Mouse (Mus musculus) kidney, adult 2 months (tissue): ENCODE data around the gene Cog4. TPM values are rescaled to one million over a fixed set of nuclear protein-coding genes. Genes with fewer than 3 reads are reported as not detected.
"Not testable (repeated sequence)": the region's sequence is repeated elsewhere in the genome, so short reads cannot be mapped to it uniquely, and the experiment has no call there.

ENCODE experiments used
- DNase-seq: peaks from one replicate; pipeline ENCODE4 v3.0.0; 2021
- H3K27ac ChIP-seq: fragments of 200-500 bp; 2 replicates; pipeline ENCODE4 v1.5.1; 2012; ENCODE audit warnings: low read depth, low read length, control low read depth, inconsistent platforms; ENCODE audit not compliant: insufficient read depth
- H3K27me3 ChIP-seq: fragments of 200-500 bp; replicated peaks from 2 replicates; pipeline ENCODE4 v1.6.1; 2012; ENCODE audit warnings: mild to moderate bottlenecking, moderate library complexity, low read length, inconsistent platforms; ENCODE audit not compliant: control insufficient read depth, insufficient read depth
- H3K36me3 ChIP-seq: fragments of 200-500 bp; 2 replicates; pipeline ENCODE4 v1.6.1; 2012; ENCODE audit warnings: mild to moderate bottlenecking, moderate library complexity, low read length, inconsistent platforms; ENCODE audit not compliant: control insufficient read depth, insufficient read depth
- H3K4me1 ChIP-seq: fragments of 200-500 bp; 2 replicates; pipeline ENCODE4 v1.6.1; 2011; ENCODE audit warnings: low read length; ENCODE audit not compliant: control insufficient read depth, insufficient read depth
- H3K4me3 ChIP-seq: fragments of 200-500 bp; 2 replicates; pipeline ENCODE4 v1.5.1; 2011; ENCODE audit warnings: mild to moderate bottlenecking, low read depth, low read length, control low read depth; ENCODE audit not compliant: insufficient read depth
- CTCF ChIP-seq: fragments of 200-500 bp; conservative IDR thresholded peaks from 2 replicates; pipeline ENCODE4 v1.5.1; 2011; ENCODE audit warnings: low read depth, mild to moderate bottlenecking, control low read depth, low read length, moderate library complexity, mixed read lengths; ENCODE audit not compliant: insufficient read depth, insufficient read length
- POLR2A ChIP-seq: fragments of 200-500 bp; IDR thresholded peaks from one replicate; pipeline ENCODE4 v1.6.1; 2011; ENCODE audit warnings: low read depth, low read length, control low read depth
- WGBS: fragments of 180-500 bp; shearing (Covaris S2); methylation state at CpG from one replicate; pipeline ENCODE4 v1.1.7; 2018; 5-methylcytosine and 5-hydroxymethylcytosine counted together
- polyA plus RNA-seq: library from polyadenylated mRNA; depleted of rRNA; stranded (reverse); fragments of >200 nt; gene quantifications from 2 replicates; pipeline ENCODE4 v1.2.3, GENCODE M21; 2012

Cog4 gene
- polyA plus RNA-seq, 1 experiment: 42.9 TPM

DNA sequence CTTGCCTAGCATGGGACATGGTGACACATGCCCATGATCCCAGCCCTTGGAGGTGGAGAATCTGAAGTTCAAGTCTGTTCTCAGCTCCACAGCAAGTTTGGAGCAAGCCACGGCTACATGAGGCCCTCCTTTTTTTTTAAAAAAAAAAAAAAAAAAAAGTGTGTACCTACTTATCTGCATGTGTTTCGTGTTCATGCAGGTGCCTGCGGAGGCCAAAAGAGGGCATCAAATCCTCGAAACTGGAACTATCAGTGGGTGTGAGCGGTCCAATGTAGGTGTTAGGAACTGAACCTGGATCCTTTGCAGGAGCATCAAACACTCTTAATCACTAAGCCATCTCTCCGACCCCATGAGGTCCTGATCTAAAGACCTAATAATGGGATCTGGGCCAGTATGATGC lies 51.1 kb downstream of the Cog4 start:
- DNase-seq: no peak
- Histone ChIP-seq H3K36me3 (no peaks in the 10 kb centered on the region), H3K27ac (no peak overlapping the region), H3K27me3 (no peaks in the 10 kb centered on the region), H3K4me1 (no peaks in the 10 kb centered on the region; the same call in 1 of the 2 replicates), H3K4me3 (no peak overlapping the region)
- no peak for TF ChIP-seq CTCF
- TF ChIP-seq POLR2A: no peak
- WGBS: 94% methylated on average over 6 of the region's 6 CpGs

DNA sequence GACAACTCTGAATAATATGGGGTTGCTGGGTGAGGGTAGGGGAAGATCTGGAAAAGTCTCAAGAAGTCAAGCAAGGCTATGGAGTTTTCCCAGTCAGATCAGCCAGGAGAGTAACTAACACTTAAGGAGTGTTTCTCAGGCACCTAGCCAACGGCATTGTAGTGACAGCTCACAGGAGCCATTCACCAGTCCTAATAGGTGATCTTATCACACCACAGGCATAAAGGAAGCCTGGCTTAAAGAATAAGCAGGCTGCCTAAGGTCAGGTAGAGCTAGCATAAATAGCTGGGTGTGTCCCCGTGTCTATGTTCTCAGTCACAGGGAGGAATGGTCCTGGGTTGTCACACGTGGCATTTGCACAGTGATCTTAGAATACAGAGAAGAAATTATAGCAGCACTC lies 54.7 kb downstream of the Cog4 start:
- Histone ChIP-seq H3K4me1 (no peaks in the 10 kb centered on the region; the same call in 1 of the 2 replicates), H3K4me3 (no peak overlapping the region), H3K27me3 (no peaks in the 10 kb centered on the region), H3K27ac (no peak overlapping the region), H3K36me3 (no peaks in the 10 kb centered on the region)
- 62% methylated on average over 3 of the region's 3 CpGs for WGBS
- no peak for DNase-seq
- TF ChIP-seq POLR2A: no peak
- no peak for TF ChIP-seq CTCF

DNA sequence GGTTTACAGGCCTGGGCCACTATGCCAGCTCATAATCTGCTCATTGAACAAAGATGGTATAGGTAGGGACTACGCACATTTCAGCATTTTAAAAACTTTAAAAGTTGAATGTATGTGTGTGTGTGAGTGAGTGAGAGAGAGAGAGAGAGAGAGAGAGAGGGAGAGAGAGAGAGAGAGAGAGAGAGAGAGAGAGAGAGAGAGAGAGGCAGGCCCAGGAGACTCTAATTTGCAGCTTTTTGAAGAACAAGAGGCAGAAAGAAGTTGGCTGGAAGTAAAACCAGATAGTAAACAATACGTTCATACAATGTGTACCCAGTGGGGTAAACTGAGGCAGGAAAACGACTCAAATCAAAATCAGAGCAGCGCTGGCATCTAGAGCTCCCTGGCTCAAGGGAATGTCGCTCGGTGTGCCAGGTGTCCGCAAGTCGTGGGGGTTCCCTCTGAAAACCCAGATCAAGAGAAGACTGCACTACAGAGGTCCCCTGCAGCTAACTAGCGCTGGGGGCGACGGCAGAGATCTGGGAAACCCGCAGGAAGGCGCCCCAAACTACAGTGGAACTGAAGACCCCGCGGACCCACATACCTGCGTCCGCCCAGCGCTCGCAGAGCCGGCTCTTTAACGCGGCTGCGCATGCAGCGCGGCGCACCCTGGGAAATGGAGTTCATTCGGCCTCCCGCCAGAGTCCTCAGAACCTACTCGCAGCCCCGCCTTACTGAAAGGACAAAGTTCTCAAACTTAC lies 55.6 kb downstream of the Cog4 start, which contains the start of gene Fuk:
Gene Fuk, minus strand, starts transcription at position 650 of the 740 bp plus-strand sequence.
- H3K4me1 ChIP-seq: no peaks in the 10 kb centered on the region; the same call in 1 of the 2 replicates
- H3K27ac ChIP-seq: peak within 1 kb of the TSS; percentile 2; the same call in 1 of the 2 replicates
- peak within 1 kb of the TSS; percentile 63 for H3K4me3 ChIP-seq
- WGBS: 3% methylated on average over 30 of the region's 30 CpGs
- no peaks in the 10 kb centered on the region for H3K27me3 ChIP-seq
- no peaks in the 10 kb centered on the region for H3K36me3 ChIP-seq
- DNase-seq: peak; percentile 93
- TF ChIP-seq CTCF (no peak), POLR2A (no peak)

DNA sequence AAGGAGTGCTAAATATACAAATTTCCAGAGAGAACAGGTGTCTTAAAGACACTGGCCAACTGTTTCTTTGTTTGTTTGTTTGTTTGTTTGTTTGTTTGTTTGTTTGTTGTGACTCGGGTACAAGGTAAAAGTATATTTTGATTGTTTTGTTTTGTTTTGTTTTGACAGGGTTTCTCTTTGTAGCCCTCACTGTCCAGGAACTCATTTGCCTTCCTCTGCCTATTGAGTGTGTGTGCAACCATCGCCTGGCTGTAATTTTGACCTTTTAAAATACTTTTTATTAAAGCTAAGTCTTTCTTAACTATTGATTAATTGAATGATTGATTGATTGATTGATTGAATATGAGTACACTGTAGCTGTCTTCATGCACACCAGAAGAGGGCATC lies 56.2 kb downstream of the Cog4 start:
- TF ChIP-seq CTCF (no peak), POLR2A (no peak)
- whole genome bisulfite sequencing: 40% methylated on average over 2 of the region's 2 CpGs

DNA sequence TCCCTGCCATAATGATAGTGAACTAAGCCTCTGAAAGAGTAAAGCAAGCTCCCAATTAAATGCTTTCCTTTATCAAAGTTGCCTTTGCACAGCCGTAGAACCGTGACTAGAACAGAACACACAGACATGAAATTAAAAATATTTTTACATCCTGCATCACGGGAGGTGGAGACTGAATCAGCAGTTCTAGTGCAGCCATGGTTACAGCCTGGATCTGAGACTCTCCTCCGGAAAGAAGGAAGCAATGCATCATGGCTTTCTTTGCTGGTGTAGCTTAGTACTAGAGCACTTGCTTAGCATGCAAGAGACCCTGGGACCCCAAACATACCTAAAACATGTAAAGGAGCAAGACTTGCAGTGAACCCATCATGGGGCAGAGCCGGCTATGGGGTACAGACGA lies 59.0 kb downstream of the Cog4 start:
- H3K27ac ChIP-seq: no peak overlapping the region
- no peaks in the 10 kb centered on the region for H3K27me3 ChIP-seq
- WGBS: 80% methylated on average over 6 of the region's 6 CpGs
- no peak overlapping the region for H3K4me3 ChIP-seq
- no peak for TF ChIP-seq CTCF
- TF ChIP-seq POLR2A: no peak
- H3K36me3 ChIP-seq: no peaks in the 10 kb centered on the region
- DNase-seq: no peak
- no peaks in the 10 kb centered on the region; the same call in 1 of the 2 replicates for H3K4me1 ChIP-seq

More for the DNA sequence above, 56.2 kb downstream of the Cog4 start:
- DNase-seq: no peak
- no peaks in the 10 kb centered on the region for H3K27me3 ChIP-seq
- no peak overlapping the region for H3K27ac ChIP-seq
- no peaks in the 10 kb centered on the region for H3K36me3 ChIP-seq
- H3K4me3 ChIP-seq: no peak overlapping the region
- H3K4me1 ChIP-seq: no peaks in the 10 kb centered on the region; the same call in 1 of the 2 replicates

DNA sequence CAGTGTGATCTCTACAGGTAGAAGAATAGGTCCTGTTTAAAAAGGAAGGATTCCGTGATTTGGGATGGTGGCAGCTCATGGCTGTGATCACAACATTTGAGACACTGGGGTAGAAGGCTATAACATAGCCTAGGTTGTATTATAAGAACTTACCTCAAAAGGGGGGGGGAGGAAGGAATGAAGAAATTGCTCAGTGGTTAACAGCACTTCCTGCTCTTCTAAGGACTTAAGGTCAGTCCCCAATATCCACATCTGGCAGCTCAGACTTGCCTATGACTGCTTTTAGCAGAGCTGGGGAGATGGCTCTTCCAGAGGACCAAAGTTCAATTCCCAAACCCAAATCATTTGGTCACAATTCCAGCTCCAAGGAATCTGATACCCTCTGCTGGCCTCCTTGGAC lies 60.3 kb downstream of the Cog4 start:
- no peak for TF ChIP-seq CTCF
- TF ChIP-seq POLR2A: no peak
- Histone ChIP-seq H3K4me1 (no peaks in the 10 kb centered on the region), H3K36me3 (no peaks in the 10 kb centered on the region), H3K27ac (no peak overlapping the region), H3K4me3 (no peak overlapping the region), H3K27me3 (no peaks in the 10 kb centered on the region)
- no peak for DNase-seq
- WGBS: 87% methylated on average over 1 of the region's 1 CpGs

DNA sequence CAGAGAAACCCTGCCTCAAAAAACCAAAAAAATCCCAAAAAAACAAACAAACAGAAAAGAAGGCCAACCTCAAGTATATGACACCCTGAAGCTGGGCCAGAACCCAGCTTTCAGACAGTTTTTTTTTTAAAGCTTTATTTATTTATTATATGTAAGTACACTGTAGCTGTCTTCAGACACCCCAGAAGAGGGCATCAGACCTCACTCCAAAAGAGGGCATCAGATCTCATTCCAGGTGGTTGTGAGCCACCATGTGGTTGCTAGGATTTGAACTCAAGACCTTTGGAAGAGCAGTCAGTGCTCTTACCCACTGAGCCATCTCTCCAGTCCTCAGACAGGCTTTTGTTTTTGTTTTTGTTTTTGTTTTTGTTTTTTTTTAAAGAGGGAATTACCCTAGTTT lies 63.5 kb downstream of the Cog4 start:
- not testable (repeated sequence) for H3K36me3 ChIP-seq, H3K4me1 ChIP-seq, H3K27ac ChIP-seq, H3K4me3 ChIP-seq, H3K27me3 ChIP-seq
- DNase-seq: peak; percentile 14
